8 mouse cellular contexts compared by ENCODE assay signal in genomic region chr9:118477281-118477931, GRCm38 (mm10). TPM values are rescaled to one million over a fixed set of nuclear protein-coding genes. Genes with fewer than 3 reads are reported as not detected.
DNase-seq lines count a peak whose midpoint lies in the region; ATAC-seq and TF ChIP-seq lines count a peak whose summit lies in the region.

No protein-coding gene starts in this region.

- 1% methylated on average over 31 of the region's 31 CpGs for WGBS in cerebellum, adult 2 months
- WGBS in neural tube, embryonic 14.5 days, result under 1% methylated on average over 31 of the region's 31 CpGs

- H3K27ac ChIP-seq in cerebellum, adult 2 months (ENCODE audit: insufficient read depth, low read length), result peak overlapping the region; percentile 35; the same call in 1 of the 2 replicates
- H3K27ac ChIP-seq in neural tube, embryonic 14.5 days (ENCODE audit: low read depth, low read length), result no peak overlapping the region

- H3K4me1 ChIP-seq in cerebellum, adult 2 months (ENCODE audit: control insufficient read depth, insufficient read depth, low read length), result no peaks in the 10 kb centered on the region
- H3K4me1 ChIP-seq in neural tube, embryonic 14.5 days (ENCODE audit: control insufficient read depth, insufficient read depth, low read length), result peaks cover 13% of the 10 kb centered on the region

- no peak overlapping the region for H3K9ac ChIP-seq in neural tube, embryonic 14.5 days (replicated peaks; ENCODE audit: low read depth, low read length)

- TF ChIP-seq POLR2A in cerebellum, adult 2 months (IDR thresholded peaks at IDR 0.05; ENCODE audit: borderline replicate concordance, insufficient read depth, low read length), result no peak

- no peaks in the 10 kb centered on the region for H3K27me3 ChIP-seq in cerebellum, adult 2 months (ENCODE audit: control insufficient read depth, insufficient read depth, low read length)
- H3K27me3 ChIP-seq in neural tube, embryonic 14.5 days (ENCODE audit: control insufficient read depth, insufficient read depth, low read length), result peaks cover 52% of the 10 kb centered on the region

- peak overlapping the region; percentile 24; the same call in 1 of the 2 replicates for H3K4me2 ChIP-seq in neural tube, embryonic 14.5 days (ENCODE audit: low read depth, low read length)

- TF ChIP-seq CTCF in cerebellum, adult 2 months (IDR thresholded peaks at IDR 0.05; ENCODE audit: borderline replicate concordance, insufficient read depth, low read depth, low read length), result no peak

- no peaks in the 10 kb centered on the region for H3K9me3 ChIP-seq in neural tube, embryonic 14.5 days (ENCODE audit: control insufficient read depth, low read length)

- peak overlapping the region; percentile 54 for H3K4me3 ChIP-seq in cerebellum, adult 2 months (replicated peaks; ENCODE audit: insufficient read depth, low read depth, low read length)
- no peak overlapping the region for H3K4me3 ChIP-seq in neural tube, embryonic 14.5 days (ENCODE audit: low read depth, low read length)

- no peaks in the 10 kb centered on the region for H3K36me3 ChIP-seq in neural tube, embryonic 14.5 days (ENCODE audit: control insufficient read depth, insufficient read depth, low read length)

- ATAC-seq in neural tube, embryonic 14.5 days (ENCODE audit: low read depth), result no peak

- peak in 1 of 2 experiments; percentile 64 for DNase-seq in cerebellum, adult 2 months
- DNase-seq in cerebellum, postnatal 14 days, result no peak
- peak; percentile 21 for DNase-seq in thymus, postnatal 0 days (ENCODE audit: low spot score)
- DNase-seq in thymus, postnatal 10 days (ENCODE audit: low spot score in 2 of 2), result no peak
- DNase-seq in kidney, postnatal 4 days, result peak; percentile 18 to 21
- DNase-seq in ovary, postnatal 10 days (ENCODE audit: low spot score), result no peak
- DNase-seq in adrenal gland, adult 18-20 months (ENCODE audit: low spot score in 2 of 2), result no peak

RNA-seq across cellular contexts. Expression of gene Eomes, which starts 0.6 kb away (rescaled TPM):
- 6.0 and 6.9 TPM in 2 replicates for polyA plus RNA-seq in cerebellum, adult 2 months (2012; rRNA removed)
- 0.06 and 0.18 TPM in 2 replicates for polyA plus RNA-seq in thymus, postnatal 0 days (2015; fragmentation: Nextera tagmentation; extraction: Ambion mirVana)
- polyA plus RNA-seq in neural tube, embryonic 14.5 days (2014; fragmentation: Nextera tagmentation; extraction: Ambion mirVana), result not detected in 2 replicates
- under 1 TPM; 0.38 to 0.56 TPM for total RNA-seq in adrenal gland, adult 18-20 months (2021)

RNA-seq across cellular contexts. Expression of gene Golga4, which starts 28.7 kb away (rescaled TPM):
- polyA plus RNA-seq in cerebellum, adult 2 months (2012; rRNA removed), result 61.5 and 65.7 TPM in 2 replicates
- 28.4 and 34.1 TPM in 2 replicates for polyA plus RNA-seq in thymus, postnatal 0 days (2015; fragmentation: Nextera tagmentation; extraction: Ambion mirVana)
- 53.8 and 59.1 TPM in 2 replicates for polyA plus RNA-seq in neural tube, embryonic 14.5 days (2014; fragmentation: Nextera tagmentation; extraction: Ambion mirVana)
- total RNA-seq in adrenal gland, adult 18-20 months (2021), result 100 to 1,000 TPM; 102 to 126 TPM

Comparison
In these comparisons a context has a peak if more than half of its experiments do, and no peak if none do; other contexts are left out.
1. DNase-seq: peak in thymus, postnatal 0 days (single experiment) and kidney, postnatal 4 days (2 of 2); none in cerebellum, postnatal 14 days (0 of 2), thymus, postnatal 10 days (0 of 2), ovary, postnatal 10 days (single experiment) and adrenal gland, adult 18-20 months (0 of 2).